Mouse (Mus musculus): ENCODE measurements at regions not wholly inside any gene's neighbourhood (a gene's known extent, or its start where the extent isn't known, plus 50 kb on each side); places are given as distances from the start of the nearest gene placed in this dataset.

DNA sequence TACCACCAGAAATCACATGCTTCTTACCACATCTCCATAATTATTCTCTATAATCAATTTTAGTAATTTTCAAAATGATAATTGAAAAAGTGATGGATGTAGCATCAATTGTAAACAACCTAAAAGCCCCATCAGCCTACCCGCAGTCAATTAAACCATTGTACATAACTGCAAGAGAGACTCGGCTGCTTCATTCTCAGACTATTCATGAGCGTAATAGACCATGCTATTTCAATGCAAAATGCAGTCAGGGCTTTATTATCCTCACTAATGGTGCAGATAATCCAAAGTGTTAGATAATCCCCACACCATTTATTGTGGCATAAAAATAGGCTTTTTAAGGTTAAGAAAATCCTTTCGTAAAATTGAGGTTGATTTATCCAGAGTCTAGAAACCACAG lies 1862.5 kb downstream of the Efna5 start:
- no peak for DNase-seq (ENCODE audit: low read depth)

Data from gonadal fat pad, adult 2 months (tissue).